ENCODE assay signal across 13 mouse cellular contexts in the genomic region with DNA sequence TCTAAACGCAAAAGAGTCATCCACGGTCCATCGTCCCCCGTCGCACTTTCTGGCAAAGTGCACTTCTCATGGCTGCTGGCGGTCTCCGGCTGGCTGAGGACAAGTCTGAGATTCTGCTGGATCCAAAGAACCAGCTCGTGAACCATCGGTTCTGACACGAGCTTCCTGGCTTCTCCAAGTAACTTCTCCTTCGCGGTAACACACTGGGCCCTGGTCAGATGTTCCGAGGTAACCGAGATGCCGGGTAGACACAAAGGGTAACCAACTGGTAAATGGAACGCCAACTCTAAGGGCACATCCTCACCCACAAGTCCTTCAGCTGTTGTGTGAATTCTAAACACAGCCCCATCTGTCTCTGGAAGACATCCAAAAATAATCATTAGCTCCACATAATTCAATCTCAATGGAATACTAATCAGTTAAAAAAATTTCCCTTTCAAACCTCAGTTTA. TPM values are rescaled to one million over a fixed set of nuclear protein-coding genes. Genes with fewer than 3 reads are reported as not detected.
DNase-seq lines count a peak whose midpoint lies in the region; ATAC-seq and TF ChIP-seq lines count a peak whose summit lies in the region.
"Had no signal": no experiment of that assay in that cellular context is flagged by ENCODE, and none has a peak within 500 bp of the region (broad histone marks: within the 10 kb centered on the region; RNA-seq: fewer than 3 reads in every experiment).

No protein-coding gene starts in this region.

- H3K36me3 ChIP-seq in intestine, embryonic 15.5 days, result no peaks in the 10 kb centered on the region
- H3K36me3 ChIP-seq: liver, embryonic 15.5 days; midbrain, embryonic 13.5 days had no signal

- no peaks in the 10 kb centered on the region for H3K4me1 ChIP-seq in intestine, embryonic 15.5 days (replicated peaks)

- H3K27me3 ChIP-seq in intestine, embryonic 15.5 days (replicated peaks), result no peaks in the 10 kb centered on the region
- H3K27me3 ChIP-seq: liver, embryonic 15.5 days; midbrain, embryonic 13.5 days had no signal

- no peak overlapping the region for H3K27ac ChIP-seq in intestine, embryonic 15.5 days
- H3K27ac ChIP-seq: kidney, postnatal 0 days; liver, embryonic 15.5 days; midbrain, embryonic 13.5 days had no signal

- TF ChIP-seq CTCF in brain, embryonic 14.5 days (IDR thresholded peaks at IDR 0.05; ENCODE audit: borderline replicate concordance, extremely low read depth, insufficient read depth, insufficient read length), result no peak

- no peak for ATAC-seq in intestine, embryonic 15.5 days
- ATAC-seq: inflammation-experienced regulatory T-cells, adult 6 months; midbrain, embryonic 13.5 days had no signal

- no peak for TF ChIP-seq POLR2A in brain, embryonic 14.5 days (IDR thresholded peaks at IDR 0.05; ENCODE audit: borderline replicate concordance, extremely low read depth, insufficient read depth, insufficient read length, poor library complexity, severe bottlenecking)

- DNase-seq in brain, embryonic 14.5 days (ENCODE audit: low read depth), result peak; percentile 79
- DNase-seq in cerebellum, adult 11 months, result peak; percentile 41
- peak; percentile 56 to 64 for DNase-seq in cerebellum, postnatal 36 days
- DNase-seq in layer of hippocampus, adult 9-11 months, result peak; percentile 52
- no peak for DNase-seq in liver
- no peak for DNase-seq in adrenal gland, postnatal 4 days (ENCODE audit: low spot score in 2 of 2)
- DNase-seq: lung, postnatal 4 days had no signal

- WGBS in intestine, embryonic 15.5 days, result 85% methylated on average over 16 of the region's 16 CpGs

- H3K9me3 ChIP-seq in intestine, embryonic 15.5 days, result no peaks in the 10 kb centered on the region
- H3K9me3 ChIP-seq: liver, embryonic 15.5 days; midbrain, embryonic 13.5 days had no signal

- H3K9ac ChIP-seq in intestine, embryonic 15.5 days, result no peak overlapping the region
- H3K9ac ChIP-seq: liver, embryonic 15.5 days; midbrain, embryonic 13.5 days had no signal

- H3K4me2 ChIP-seq in intestine, embryonic 15.5 days (replicated peaks), result no peak overlapping the region
- H3K4me2 ChIP-seq: liver, embryonic 15.5 days; midbrain, embryonic 13.5 days had no signal

- H3K4me3 ChIP-seq in intestine, embryonic 15.5 days (replicated peaks), result no peak overlapping the region
- H3K4me3 ChIP-seq: erythroblast, embryonic 14.5 days; liver, embryonic 15.5 days; midbrain, embryonic 13.5 days had no signal

RNA-seq across cellular contexts. Expression of gene Rwdd3, which starts 12.6 kb away (rescaled TPM):
- 7.2 and 8.6 TPM in 2 replicates for polyA plus RNA-seq in brain, embryonic 14.5 days (2012; rRNA removed)
- 4.6 and 5.9 TPM in 2 replicates for polyA plus RNA-seq in intestine, embryonic 15.5 days (2015; fragmentation: Nextera tagmentation; extraction: Ambion mirVana)
- 10 to 100 TPM; 21.3 to 26.4 TPM for total RNA-seq in adrenal gland, postnatal 4 days (2021)

Comparison
In these comparisons a context has a peak if more than half of its experiments do, and no peak if none do; other contexts are left out.
1. DNase-seq: peak in brain, embryonic 14.5 days (single experiment), cerebellum, adult 11 months (single experiment), cerebellum, postnatal 36 days (2 of 2) and layer of hippocampus, adult 9-11 months (single experiment); none in liver (single experiment) and adrenal gland, postnatal 4 days (0 of 2).